Mouse (Mus musculus) ES-E14 (cell line): ENCODE measurements at regions not wholly inside any gene's neighbourhood (a gene's known extent, or its start where the extent isn't known, plus 50 kb on each side); places are given as distances from the start of the nearest gene placed in this dataset.

ENCODE experiments used
- DNase-seq: peaks from one replicate; pipeline ENCODE4 v3.0.0-alpha.2; 2013; ENCODE audit warnings: low read depth, low spot score
- H3K27ac ChIP-seq: 2 replicates; pipeline ENCODE4 v1.5.1; 2012; ENCODE audit warnings: low read depth, mild to moderate bottlenecking, low read length, moderate library complexity, mixed read lengths; ENCODE audit not compliant: poor library complexity, insufficient read depth, severe bottlenecking
- H3K36me3 ChIP-seq: 2 replicates; pipeline ENCODE4 v1.6.1; 2012; ENCODE audit warnings: mild to moderate bottlenecking, low read length, moderate library complexity, mixed read lengths; ENCODE audit not compliant: control insufficient read depth, poor library complexity, insufficient read depth, severe bottlenecking
- H3K4me1 ChIP-seq, 2 experiments: fragments of 150-350 bp in 1 of 2; sonication (generic) in 1 of 2; 2 replicates each; pipeline ENCODE4 v1.6.1; 2012; ENCODE audit warnings: low read length in 2 of 2, mild to moderate bottlenecking in 1 of 2, mixed read lengths in 1 of 2; ENCODE audit not compliant: control insufficient read depth in 2 of 2, insufficient read depth in 2 of 2, poor library complexity in 1 of 2
- H3K4me3 ChIP-seq, 2 experiments: fragments of 150-350 bp in 1 of 2; sonication (generic) in 1 of 2; 2 replicates each; pipeline ENCODE4 v1.5.1; 2012; ENCODE audit warnings: low read length in 2 of 2, low read depth in 1 of 2, mild to moderate bottlenecking in 1 of 2, mixed read lengths in 1 of 2; ENCODE audit not compliant: insufficient read depth in 1 of 2, poor library complexity in 1 of 2, severe bottlenecking in 1 of 2
- H3K9ac ChIP-seq: 2 replicates; pipeline ENCODE4 v1.6.1; 2012; ENCODE audit warnings: low read depth, mild to moderate bottlenecking, low read length, mixed read lengths; ENCODE audit not compliant: poor library complexity, insufficient read depth, severe bottlenecking
- H3K9me3 ChIP-seq: fragments of 150-350 bp; sonication (generic); 2 replicates; pipeline ENCODE4 v1.6.1; 2012; ENCODE audit warnings: low read depth, mild to moderate bottlenecking, low read length; ENCODE audit not compliant: control insufficient read depth, insufficient read depth
- CHD2 ChIP-seq: IDR thresholded peaks from 2 replicates; pipeline ENCODE4 v1.6.1; 2014; ENCODE audit warnings: mild to moderate bottlenecking, low read depth, low read length, inconsistent platforms
- HCFC1 ChIP-seq: IDR thresholded peaks from 2 replicates; pipeline ENCODE4 v1.6.1; 2012; ENCODE audit warnings: low read length, inconsistent platforms, borderline replicate concordance; ENCODE audit not compliant: insufficient read depth
- MAFK ChIP-seq: IDR thresholded peaks from 2 replicates; pipeline ENCODE4 v1.6.1; 2014; ENCODE audit warnings: mild to moderate bottlenecking, low read depth, low read length, inconsistent platforms; ENCODE audit not compliant: insufficient read depth
- ZC3H11A ChIP-seq: IDR thresholded peaks from 2 replicates; pipeline ENCODE4 v1.6.1; 2012; ENCODE audit warnings: low read depth, mild to moderate bottlenecking, inconsistent platforms, low read length, borderline replicate concordance
- ZNF384 ChIP-seq: IDR thresholded peaks from 2 replicates; pipeline ENCODE4 v1.6.1; 2012; ENCODE audit warnings: low read depth, low read length, inconsistent platforms
- in situ Hi-C, 2 experiments: fragments of 600-800 bp; cut with MboI; formaldehyde crosslinking; loops; one replicate each; pipeline ENCODE4 v1.15.1; 2025; ENCODE audit warnings: low sequenced_read_pairs in 2 of 2, inconsistent platforms in 1 of 2; ENCODE audit not compliant: unreplicated experiment in 2 of 2

DNA sequence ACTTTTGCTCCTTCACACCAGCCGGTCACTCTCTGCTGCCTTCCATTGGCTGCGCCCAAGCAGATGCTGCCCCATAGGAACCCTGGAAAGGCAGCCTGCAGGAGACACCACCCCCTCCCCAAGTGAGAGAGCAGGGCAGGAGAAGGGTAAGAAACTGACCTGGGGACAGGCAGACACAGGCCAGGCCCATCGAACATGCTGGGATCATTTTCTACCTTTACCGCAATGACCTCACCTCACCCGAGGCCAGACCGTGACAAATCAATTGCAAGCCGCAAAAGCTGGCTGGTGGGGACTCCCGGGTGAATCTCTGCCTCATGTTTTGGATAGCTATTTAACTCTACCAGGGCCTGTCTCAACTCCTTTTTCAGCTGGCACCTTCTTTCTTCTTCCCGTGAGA lies 168.9 kb downstream of the Zfp365 start:
- no peak overlapping the region for H3K27ac ChIP-seq

DNA sequence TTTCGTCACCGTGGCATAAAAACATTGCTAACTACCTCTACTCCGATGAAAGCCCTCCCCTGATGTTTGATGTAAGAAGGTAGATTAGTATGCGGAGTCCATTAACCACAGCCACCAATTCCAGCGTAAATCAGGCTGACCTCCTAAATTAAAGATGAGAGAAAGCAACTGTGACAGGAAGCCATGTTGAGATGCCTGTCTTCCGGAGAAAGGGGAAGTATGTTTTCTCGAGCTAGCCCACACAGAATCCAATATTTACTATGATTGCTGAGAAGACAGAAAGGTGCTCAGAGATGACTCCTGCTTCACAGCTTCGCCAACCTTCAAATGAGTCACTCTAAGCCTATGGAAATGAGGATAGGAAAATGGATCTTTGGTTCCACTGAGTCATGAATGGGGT lies 169.6 kb downstream of the Zfp365 start:
- TF ChIP-seq ZC3H11A (no peak), MAFK (no peak), ZNF384 (no peak), CHD2 (no peak), HCFC1 (no peak)
- Histone ChIP-seq H3K27ac (no peak overlapping the region), H3K4me3 (no peak overlapping the region), H3K9me3 (no peaks in the 10 kb centered on the region), H3K4me1 (no peaks in the 10 kb centered on the region), H3K9ac (no peak overlapping the region), H3K36me3 (no peaks in the 10 kb centered on the region)
- DNase-seq: no peak
- in situ Hi-C loops: loop anchor here in 1 of 2 experiments (25.0 kb wide), 1 partner anchor 431 kb away; no protein-coding TSS in a partner anchor

More for the DNA sequence above, 168.9 kb downstream of the Zfp365 start:
- no peak overlapping the region for H3K4me3 ChIP-seq
- no peaks in the 10 kb centered on the region for H3K9me3 ChIP-seq
- in situ Hi-C loops: loop anchor here in 1 of 2 experiments (25.0 kb wide), 1 partner anchor 431 kb away; no protein-coding TSS in a partner anchor
- TF ChIP-seq ZC3H11A (no peak), HCFC1 (no peak), CHD2 (no peak), MAFK (no peak), ZNF384 (no peak)
- H3K36me3 ChIP-seq: no peaks in the 10 kb centered on the region
- no peak for DNase-seq
- H3K9ac ChIP-seq: no peak overlapping the region
- H3K4me1 ChIP-seq: no peaks in the 10 kb centered on the region

DNA sequence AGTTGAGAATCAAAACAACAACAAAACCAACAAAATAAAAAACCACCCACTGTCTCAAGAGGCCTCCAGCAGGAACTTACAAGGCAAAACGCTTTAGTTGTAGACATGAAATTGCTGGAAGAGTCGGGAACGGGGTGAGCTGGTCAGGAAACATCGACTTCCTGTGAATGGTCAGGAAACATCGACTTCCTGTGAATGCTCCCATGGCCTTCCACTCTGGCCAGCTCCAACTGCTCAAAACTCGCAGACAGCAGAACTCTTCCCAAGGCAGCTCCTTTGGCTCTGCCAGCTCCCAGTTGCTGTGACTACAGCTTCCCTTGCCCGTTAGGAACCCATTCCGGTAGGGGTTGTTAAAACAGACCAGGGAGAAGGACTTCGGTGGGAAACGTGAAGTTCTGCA lies 170.2 kb downstream of the Zfp365 start:
- H3K9ac ChIP-seq: no peak overlapping the region
- H3K27ac ChIP-seq: no peak overlapping the region
- no peak for TF ChIP-seq MAFK
- no peak for TF ChIP-seq CHD2
- H3K36me3 ChIP-seq: no peaks in the 10 kb centered on the region
- no peaks in the 10 kb centered on the region for H3K9me3 ChIP-seq
- no peak for DNase-seq
- H3K4me3 ChIP-seq: no peak overlapping the region
- H3K4me1 ChIP-seq: no peaks in the 10 kb centered on the region
- in situ Hi-C loops: loop anchor here in 1 of 2 experiments (25.0 kb wide), 1 partner anchor 430 kb away; no protein-coding TSS in a partner anchor

DNA sequence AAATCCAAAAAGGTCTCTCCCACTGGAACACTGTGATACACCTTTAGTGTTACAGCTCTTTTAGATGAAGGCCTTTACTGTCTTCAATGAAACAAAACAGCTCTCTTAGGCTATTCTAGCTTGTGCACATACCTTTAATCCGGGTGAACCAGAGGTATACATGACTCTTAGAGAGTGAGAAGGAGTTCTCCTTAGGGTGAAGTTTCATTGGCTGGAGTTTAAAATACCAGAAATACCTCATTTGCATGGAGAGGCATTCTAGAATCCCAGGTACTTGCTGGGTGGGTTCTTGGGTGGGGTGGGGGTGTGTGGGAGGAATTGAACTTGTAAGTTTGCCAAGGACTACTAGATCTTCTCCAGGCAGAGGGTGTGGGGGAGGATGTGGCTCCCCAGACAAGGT lies 173.3 kb downstream of the Zfp365 start:
- no peak overlapping the region for H3K4me3 ChIP-seq
- H3K27ac ChIP-seq: no peak overlapping the region
- no peaks in the 10 kb centered on the region for H3K9me3 ChIP-seq
- no peaks in the 10 kb centered on the region for H3K36me3 ChIP-seq
- H3K9ac ChIP-seq: no peak overlapping the region
- TF ChIP-seq CHD2: no peak
- TF ChIP-seq HCFC1: no peak
- TF ChIP-seq ZNF384: no peak
- TF ChIP-seq ZC3H11A: no peak
- TF ChIP-seq MAFK: no peak
- DNase-seq: no peak
- no peaks in the 10 kb centered on the region for H3K4me1 ChIP-seq
- in situ Hi-C loops: loop anchor here in 1 of 2 experiments (25.0 kb wide), 1 partner anchor 427 kb away; no protein-coding TSS in a partner anchor

DNA sequence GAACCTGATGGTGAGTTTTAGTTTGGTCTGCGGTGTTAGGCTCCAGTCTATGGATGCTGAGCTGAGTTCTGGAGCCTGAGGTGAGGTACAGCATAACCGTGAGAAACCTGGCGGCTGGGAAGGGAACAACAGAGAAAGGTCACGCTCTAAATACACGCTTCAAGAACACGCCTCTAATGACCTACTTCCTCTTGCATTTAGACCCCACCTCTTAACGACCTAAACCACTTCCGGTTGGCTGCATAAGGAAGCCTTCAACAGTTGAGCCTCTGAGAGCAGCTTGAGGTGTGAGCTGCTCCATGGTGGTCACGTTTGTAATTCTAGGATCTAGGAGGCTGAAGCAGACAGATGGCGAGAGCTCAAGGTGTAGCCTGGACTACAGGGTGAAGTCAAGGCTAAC lies 175.8 kb downstream of the Zfp365 start:
- Histone ChIP-seq H3K9ac (no peak overlapping the region), H3K27ac (no peak overlapping the region), H3K9me3 (no peaks in the 10 kb centered on the region), H3K36me3 (no peaks in the 10 kb centered on the region), H3K4me3 (no peak overlapping the region), H3K4me1 (no peaks in the 10 kb centered on the region)
- in situ Hi-C loops: loop anchor here in 1 of 2 experiments (25.0 kb wide), 1 partner anchor 424 kb away; no protein-coding TSS in a partner anchor
- DNase-seq: no peak
- no peak for TF ChIP-seq ZNF384
- TF ChIP-seq CHD2: no peak
- no peak for TF ChIP-seq ZC3H11A
